Mouse (Mus musculus): ENCODE results near the gene Dcdc2b.

- no peak for TF ChIP-seq TCF12 (IDR thresholded peaks at IDR 0.05; ENCODE audit: insufficient read depth, poor library complexity, severe bottlenecking)
- no peak for TF ChIP-seq POLR2A (IDR thresholded peaks at IDR 0.05; ENCODE audit: insufficient read length, low read depth)
- no peak for TF ChIP-seq MYOG (IDR thresholded peaks at IDR 0.05; ENCODE audit: control insufficient read depth in 1 of 3, insufficient read depth in 1 of 3, insufficient read length in 2 of 3, low read depth in 2 of 3)
These were observed 36.3 kb upstream of the Dcdc2b start for GRCm38 (mm10) chr4:129650359-129650758.

Data from myocyte (in vitro differentiated cells).